Mouse (Mus musculus) stomach, embryonic 15.5 days (tissue): ENCODE results near the gene Saa1. TPM values are rescaled to one million over a fixed set of nuclear protein-coding genes. Genes with fewer than 3 reads are reported as not detected.

Source experiments
- ATAC-seq: fragments of 200-750 bp; cut with Nextera tagmentation; 2 replicates; pipeline ENCODE4 v1.8.0; 2017; ENCODE audit warnings: low read depth, moderate number of reproducible peaks, moderate TSS enrichment; ENCODE audit not compliant: insufficient read depth, low FRiP score
- H3K27ac ChIP-seq: fragments of 300-500 bp; sonication (generic); 2 replicates; pipeline ENCODE4 v1.5.1; 2015; ENCODE audit warnings: mild to moderate bottlenecking, inconsistent platforms
- H3K27me3 ChIP-seq: fragments of 300-500 bp; sonication (generic); replicated peaks from 2 replicates; pipeline ENCODE4 v1.6.1; 2015; ENCODE audit warnings: inconsistent platforms
- H3K36me3 ChIP-seq: fragments of 300-500 bp; sonication (generic); 2 replicates; pipeline ENCODE4 v1.6.1; 2015; ENCODE audit warnings: inconsistent platforms
- H3K4me1 ChIP-seq: fragments of 300-500 bp; sonication (generic); 2 replicates; pipeline ENCODE4 v1.6.1; 2015; ENCODE audit warnings: inconsistent platforms
- H3K4me2 ChIP-seq: fragments of 300-500 bp; sonication (generic); 2 replicates; pipeline ENCODE4 v1.6.1; 2015; ENCODE audit warnings: mild to moderate bottlenecking, inconsistent platforms
- H3K4me3 ChIP-seq: fragments of 300-500 bp; sonication (generic); replicated peaks from 2 replicates; pipeline ENCODE4 v1.5.1; 2015; ENCODE audit warnings: inconsistent platforms
- H3K9ac ChIP-seq: fragments of 300-500 bp; sonication (generic); 2 replicates; pipeline ENCODE4 v1.6.1; 2015; ENCODE audit warnings: inconsistent platforms
- H3K9me3 ChIP-seq: fragments of 300-500 bp; sonication (generic); 2 replicates; pipeline ENCODE4 v1.6.1; 2016; ENCODE audit warnings: inconsistent platforms
- WGBS: fragments of 180-500 bp; shearing (Covaris S2); methylation state at CpG from one replicate; pipeline ENCODE4 v1.1.7; 2015; 5-methylcytosine and 5-hydroxymethylcytosine counted together
- polyA plus RNA-seq: library from polyadenylated mRNA; unstranded; fragments of >200 nt; fragmentation: Nextera tagmentation; extraction: Ambion mirVana; gene quantifications from 2 replicates; pipeline ENCODE4 v1.2.1, GENCODE M21; 2015

Saa1 gene
- polyA plus RNA-seq, 1 experiment from 2014 or later = 0.39 TPM

DNA sequence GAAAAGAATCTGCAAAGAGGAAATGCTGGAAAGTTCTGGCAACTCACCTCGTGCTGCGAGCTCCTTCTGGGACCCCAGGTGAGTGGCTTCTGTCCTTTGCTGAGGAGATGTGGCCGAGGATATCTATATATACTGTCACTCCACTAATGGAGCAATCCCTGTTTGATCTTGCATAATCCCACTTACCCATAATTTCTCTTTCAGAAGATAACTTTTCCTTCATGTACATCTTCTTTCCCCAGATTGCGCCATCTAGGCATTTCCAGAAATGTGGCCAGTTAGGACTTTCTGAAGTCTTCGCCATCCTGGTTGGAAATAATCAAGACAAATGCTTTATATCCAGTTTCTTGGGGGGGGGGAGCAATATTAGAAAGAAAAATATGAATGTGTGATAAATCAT lies 27.2 kb downstream of the Saa1 start, which contains the start of gene Saa3:
Saa3 (minus strand) TSS at position 101 of the 400 bp plus-strand sequence.
- no peak within 1 kb of the TSS for H3K4me2 ChIP-seq
- H3K9me3 ChIP-seq = no peaks in the 10 kb centered on the region
- WGBS = 84% methylated on average over 5 of the region's 5 CpGs
- H3K27ac ChIP-seq = no peak within 1 kb of the TSS
- H3K27me3 ChIP-seq = no peaks in the 10 kb centered on the region
- no peak within 1 kb of the TSS for H3K9ac ChIP-seq
- no peak for ATAC-seq
- H3K4me1 ChIP-seq = no peaks in the 10 kb centered on the region
- H3K36me3 ChIP-seq = no peaks in the 10 kb centered on the region
- no peak within 1 kb of the TSS for H3K4me3 ChIP-seq

DNA sequence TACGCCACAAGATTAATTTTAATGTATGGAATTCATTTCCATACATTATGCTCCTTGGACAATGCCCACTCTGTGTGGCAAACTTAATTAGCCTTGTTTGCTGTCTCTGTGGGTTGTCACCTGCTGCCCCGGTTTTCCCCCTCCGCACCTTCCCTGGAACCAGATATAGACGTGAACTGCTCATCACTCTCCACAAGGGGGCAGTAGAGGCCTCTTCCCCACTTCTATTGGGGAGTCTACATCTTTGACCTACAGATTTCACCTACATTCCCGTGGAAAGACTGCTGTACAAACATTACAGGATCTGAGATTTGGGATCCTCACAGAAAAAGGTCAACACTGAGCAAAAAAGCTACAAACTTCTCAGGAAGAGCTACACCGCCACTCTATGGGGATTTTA lies 28.3 kb downstream of the Saa1 start:
- H3K27ac ChIP-seq = no peak overlapping the region
- H3K4me3 ChIP-seq = no peak overlapping the region
- peaks cover 2% of the 10 kb centered on the region for H3K4me1 ChIP-seq
- 31% methylated on average over 6 of the region's 6 CpGs for WGBS
- no peak overlapping the region for H3K9ac ChIP-seq
- no peaks in the 10 kb centered on the region for H3K9me3 ChIP-seq
- no peaks in the 10 kb centered on the region for H3K27me3 ChIP-seq
- H3K4me2 ChIP-seq = no peak overlapping the region
- ATAC-seq = no peak
- H3K36me3 ChIP-seq = no peaks in the 10 kb centered on the region

DNA sequence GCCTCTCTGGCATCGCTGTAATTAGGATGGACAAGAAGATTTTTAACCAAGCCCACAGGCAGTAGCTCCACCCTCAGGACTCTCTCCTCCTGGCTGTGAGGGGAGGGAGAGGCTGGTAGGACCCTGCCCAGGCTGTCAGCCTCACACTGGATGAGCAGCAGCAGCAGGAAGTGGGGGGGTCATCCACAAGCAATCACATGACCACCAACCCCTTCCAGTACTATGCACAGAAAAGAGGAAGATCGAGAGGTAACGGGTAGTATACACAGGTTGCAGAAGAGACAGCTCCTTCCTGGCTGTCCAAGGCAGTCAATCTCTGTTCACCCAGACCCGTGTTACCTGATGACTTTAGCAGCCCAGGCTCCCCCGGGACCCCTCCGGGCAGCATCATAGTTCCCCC lies 30.5 kb downstream of the Saa1 start:
- no peak overlapping the region for H3K9ac ChIP-seq
- peaks cover 7% of the 10 kb centered on the region for H3K4me1 ChIP-seq
- no peak for ATAC-seq
- no peaks in the 10 kb centered on the region for H3K9me3 ChIP-seq
- H3K27me3 ChIP-seq = no peaks in the 10 kb centered on the region
- H3K27ac ChIP-seq = no peak overlapping the region
- 61% methylated on average over 6 of the region's 6 CpGs for WGBS
- no peak overlapping the region for H3K4me3 ChIP-seq
- H3K36me3 ChIP-seq = peaks cover 5% of the 10 kb centered on the region; the same call in 1 of the 2 replicates
- H3K4me2 ChIP-seq = no peak overlapping the region

DNA sequence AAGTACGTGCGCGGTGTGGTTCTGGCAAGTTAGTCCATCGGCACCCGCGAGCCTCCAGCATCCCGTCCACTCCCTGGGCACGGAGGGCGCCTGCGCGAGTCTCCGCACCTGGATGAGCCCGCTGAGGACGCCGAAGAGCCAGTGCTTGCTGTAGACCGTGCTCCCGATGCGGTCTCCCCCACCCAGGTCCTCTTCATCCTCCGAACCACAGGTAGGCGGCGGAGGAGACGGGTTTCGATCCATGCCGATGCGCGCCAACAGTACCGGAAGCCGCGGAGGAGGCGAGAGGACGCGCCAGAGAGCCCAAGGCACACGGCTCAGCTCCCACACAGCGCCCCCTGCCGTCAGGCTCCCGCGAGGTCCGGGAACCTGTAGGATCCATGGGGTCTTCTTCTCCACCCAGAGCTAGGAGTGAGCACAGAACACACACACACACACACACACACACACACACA lies 32.4 kb downstream of the Saa1 start, which contains the start of gene Saal1:
Saal1 (minus strand) TSS at position 291 of the 455 bp plus-strand sequence.
- H3K9me3 ChIP-seq = no peaks in the 10 kb centered on the region
- peak within 1 kb of the TSS; percentile 50 for H3K4me2 ChIP-seq
- peaks cover 7% of the 10 kb centered on the region for H3K4me1 ChIP-seq
- peak within 1 kb of the TSS; percentile 76; the same call in 1 of the 2 replicates for H3K27ac ChIP-seq
- ATAC-seq = peak; percentile 93
- H3K27me3 ChIP-seq = no peaks in the 10 kb centered on the region
- peak within 1 kb of the TSS; percentile 72 for H3K4me3 ChIP-seq
- H3K36me3 ChIP-seq = peaks cover 18% of the 10 kb centered on the region
- H3K9ac ChIP-seq = peak within 1 kb of the TSS; percentile 59
- WGBS = under 1% methylated on average over 38 of the region's 38 CpGs

DNA sequence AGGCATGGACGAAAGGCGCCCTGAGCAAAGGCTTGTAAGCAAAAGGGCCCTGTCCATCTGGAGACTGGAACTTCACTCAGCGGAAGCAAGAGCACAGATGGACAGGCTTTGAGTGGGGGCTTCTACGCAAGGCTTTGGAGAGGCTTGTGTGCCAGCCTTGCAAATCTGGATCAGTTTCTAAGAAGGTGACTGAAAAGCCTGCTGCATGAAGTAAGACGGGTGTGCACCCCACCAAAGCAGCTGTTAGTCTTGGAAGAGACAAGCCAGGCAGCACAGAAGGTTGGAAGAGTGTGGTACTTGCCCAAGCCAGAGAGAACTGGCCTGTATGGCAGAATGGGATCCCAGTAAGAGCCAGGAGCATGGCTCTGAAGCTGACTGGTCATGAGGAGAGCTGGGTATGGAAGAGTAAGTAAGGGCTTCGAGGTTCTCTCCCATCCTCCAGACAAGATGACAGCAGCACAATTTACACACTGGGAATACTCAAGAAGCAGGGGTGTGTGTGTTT lies 42.2 kb downstream of the Saa1 start:
- no peak overlapping the region for H3K4me3 ChIP-seq
- H3K9me3 ChIP-seq = no peaks in the 10 kb centered on the region
- 93% methylated on average over 6 of the region's 6 CpGs for WGBS
- H3K27ac ChIP-seq = no peak overlapping the region
- H3K9ac ChIP-seq = no peak overlapping the region
- ATAC-seq = no peak
- H3K36me3 ChIP-seq = peaks cover 76% of the 10 kb centered on the region
- no peaks in the 10 kb centered on the region for H3K27me3 ChIP-seq
- H3K4me2 ChIP-seq = no peak overlapping the region
- H3K4me1 ChIP-seq = no peaks in the 10 kb centered on the region

DNA sequence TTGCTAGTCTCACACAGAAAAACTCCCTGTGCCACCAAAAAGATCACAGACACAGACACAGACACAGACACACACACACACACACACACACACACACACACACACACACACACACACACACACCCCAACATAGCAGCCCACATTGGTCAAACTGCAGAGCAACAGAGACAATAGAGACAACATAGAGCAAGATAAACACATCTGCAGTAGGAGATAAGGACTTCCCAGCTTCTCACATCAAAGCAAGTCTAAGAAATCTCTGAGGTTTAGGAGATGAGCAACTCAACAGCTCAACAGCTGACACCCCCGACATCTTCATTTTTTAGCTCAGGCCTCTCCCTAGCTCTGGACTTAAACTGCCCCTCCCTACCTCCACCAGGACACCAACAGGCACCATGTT lies 46.0 kb downstream of the Saa1 start:
- Histone ChIP-seq H3K27me3 (no peaks in the 10 kb centered on the region), H3K4me3 (no peak overlapping the region), H3K9me3 (no peaks in the 10 kb centered on the region), H3K36me3 (peaks cover 54% of the 10 kb centered on the region), H3K4me2 (no peak overlapping the region), H3K27ac (no peak overlapping the region), H3K9ac (no peak overlapping the region), H3K4me1 (no peaks in the 10 kb centered on the region)
- ATAC-seq = no peak
- 66% methylated on average over 1 of the region's 1 CpGs for WGBS

Other genes starting within 250 kb of the Saa1 start
- 17.2 TPM in 2 replicates for gene Sergef, start 103.2 kb downstream of the Saa1 start, polyA plus RNA-seq
- gene Tph1, start 70.4 kb downstream of the Saa1 start, polyA plus RNA-seq = 0.53 and 0.67 TPM in 2 replicates
- gene Saal1, start 32.3 kb downstream of the Saa1 start, polyA plus RNA-seq = 24.3 and 24.8 TPM in 2 replicates
- gene Saa3, start 27.3 kb downstream of the Saa1 start, polyA plus RNA-seq = 0.59 and 1.2 TPM in 2 replicates
- gene Saa4, start 10.4 kb downstream of the Saa1 start, polyA plus RNA-seq = 0.22 and 0.32 TPM in 2 replicates
- gene Saa2, start 8.8 kb upstream of the Saa1 start, polyA plus RNA-seq = not detected in 2 replicates
- gene Hps5, start 53.1 kb upstream of the Saa1 start, polyA plus RNA-seq = 20.2 and 21.8 TPM in 2 replicates
- gene Gtf2h1, start 53.1 kb upstream of the Saa1 start, polyA plus RNA-seq = 48.6 and 52.6 TPM in 2 replicates
- gene Ldha, start 98.5 kb upstream of the Saa1 start, polyA plus RNA-seq = 1,836 and 1,959 TPM in 2 replicates
- gene Ldhc, start 118.2 kb upstream of the Saa1 start, polyA plus RNA-seq = 0.17 TPM in 2 replicates
- gene Tsg101, start 177.0 kb upstream of the Saa1 start, polyA plus RNA-seq = 125 and 137 TPM in 2 replicates
- 10.0 and 10.9 TPM in 2 replicates for gene Uevld, start 215.5 kb upstream of the Saa1 start, polyA plus RNA-seq
- not detected in 2 replicates for gene Gm9999, start 240.6 kb upstream of the Saa1 start, polyA plus RNA-seq